Mouse (Mus musculus) lung, embryonic 14.5 days (tissue): ENCODE results near the gene Bex1. TPM values are rescaled to one million over a fixed set of nuclear protein-coding genes. Genes with fewer than 3 reads are reported as not detected.
A peak's percentile ranks its signal among the peaks of the same experiment; 100 is the strongest.

ENCODE experiments used
- ATAC-seq: fragments of 200-750 bp; cut with Nextera tagmentation; 2 replicates; pipeline ENCODE4 v1.8.0; 2017; ENCODE audit warnings: mild to moderate bottlenecking, moderate TSS enrichment, moderate library complexity; ENCODE audit not compliant: insufficient read depth
- DNase-seq: peaks from one replicate; pipeline ENCODE4 v3.0.0-alpha.2; 2015
- H3K27ac ChIP-seq: fragments of 300-500 bp; sonication (generic); 2 replicates; pipeline ENCODE4 v1.5.1; 2014; ENCODE audit warnings: low read depth, mild to moderate bottlenecking, moderate library complexity
- H3K27me3 ChIP-seq: fragments of 300-500 bp; sonication (generic); 2 replicates; pipeline ENCODE4 v1.6.1; 2014; ENCODE audit warnings: low read length, control low read depth; ENCODE audit not compliant: insufficient read depth
- H3K36me3 ChIP-seq: fragments of 300-500 bp; sonication (generic); 2 replicates; pipeline ENCODE4 v1.6.1; 2014; ENCODE audit warnings: control low read depth; ENCODE audit not compliant: insufficient read depth
- H3K4me1 ChIP-seq: fragments of 300-500 bp; sonication (generic); 2 replicates; pipeline ENCODE4 v1.6.1; 2014; ENCODE audit warnings: antibody characterized with exemption, control low read depth; ENCODE audit not compliant: insufficient read depth
- H3K4me2 ChIP-seq: fragments of 300-500 bp; sonication (generic); 2 replicates; pipeline ENCODE4 v1.6.1; 2014; ENCODE audit warnings: mild to moderate bottlenecking
- H3K4me3 ChIP-seq: fragments of 300-500 bp; sonication (generic); 2 replicates; pipeline ENCODE4 v1.5.1; 2014; ENCODE audit warnings: low read depth, low read length
- H3K9ac ChIP-seq: fragments of 300-500 bp; sonication (generic); 2 replicates; pipeline ENCODE4 v1.6.1; 2014
- H3K9me3 ChIP-seq: fragments of 300-500 bp; sonication (generic); 2 replicates; pipeline ENCODE4 v1.6.1; 2016; ENCODE audit warnings: low read depth, low read length, control low read depth
- CTCF ChIP-seq: IDR thresholded peaks from 2 replicates; pipeline ENCODE4 v1.5.1; 2016; ENCODE audit warnings: antibody characterized with exemption, low read depth
- WGBS: fragments of 180-500 bp; shearing (Covaris S2); extraction: QIAGEN DNeasy Blood & Tissue Kit; methylation state at CpG from one replicate; pipeline ENCODE4 v1.1.7; 2014; 5-methylcytosine and 5-hydroxymethylcytosine counted together
- polyA plus RNA-seq: library from polyadenylated mRNA; unstranded; fragments of >200 nt; fragmentation: Nextera tagmentation; extraction: Ambion mirVana; gene quantifications from 2 replicates; pipeline ENCODE4 v1.2.1, GENCODE M21; 2014

Gene Bex1
- polyA plus RNA-seq, 1 experiment from 2014 or later: 85.9 TPM

GRCm38 (mm10) chrX:136243181-136243580, 27.9 kb upstream of the Bex1 start:
- Histone ChIP-seq H3K27ac (no peak overlapping the region), H3K4me3 (no peak overlapping the region), H3K4me1 (no peaks in the 10 kb centered on the region), H3K9me3 (no peaks in the 10 kb centered on the region), H3K27me3 (no peaks in the 10 kb centered on the region), H3K36me3 (0 out of 2 replicates have a peak, but pooled peaks cover 5% of the 10 kb centered on the region), H3K9ac (no peak overlapping the region), H3K4me2 (peak overlapping the region; percentile 52; the same call in 1 of the 2 replicates)
- DNase-seq (no peak), ATAC-seq (no peak)
- WGBS: 82% methylated on average over 2 of the region's 2 CpGs
- TF ChIP-seq CTCF: no peak

- Histone ChIP-seq H3K4me1 (no peaks in the 10 kb centered on the region), H3K4me2 (no peak overlapping the region), H3K27me3 (no peaks in the 10 kb centered on the region), H3K9ac (no peak overlapping the region), H3K27ac (no peak overlapping the region), H3K36me3 (no peaks in the 10 kb centered on the region), H3K4me3 (no peak overlapping the region), H3K9me3 (no peaks in the 10 kb centered on the region)
- ATAC-seq (no peak), DNase-seq (peak; percentile 68)
- peak; percentile 57 for TF ChIP-seq CTCF
- 47% methylated on average over 3 of the region's 3 CpGs for WGBS
These were observed 22.8 kb upstream of the Bex1 start for GRCm38 (mm10) chrX:136238118-136238517.

- WGBS: 21% methylated on average over 5 of the region's 5 CpGs
- TF ChIP-seq CTCF: no peak
- DNase-seq (peak; percentile 79), ATAC-seq (peak; percentile 62)
- Histone ChIP-seq H3K9me3 (no peaks in the 10 kb centered on the region), H3K36me3 (no peaks in the 10 kb centered on the region), H3K4me3 (no peak overlapping the region), H3K4me1 (no peaks in the 10 kb centered on the region), H3K4me2 (no peak overlapping the region), H3K9ac (no peak overlapping the region), H3K27ac (no peak overlapping the region), H3K27me3 (no peaks in the 10 kb centered on the region)
These were observed 12.5 kb upstream of the Bex1 start for GRCm38 (mm10) chrX:136227768-136228167.

- Histone ChIP-seq H3K9me3 (no peaks in the 10 kb centered on the region), H3K27ac (no peak overlapping the region), H3K9ac (no peak overlapping the region), H3K27me3 (no peaks in the 10 kb centered on the region), H3K36me3 (no peaks in the 10 kb centered on the region), H3K4me2 (no peak overlapping the region), H3K4me3 (no peak overlapping the region), H3K4me1 (no peaks in the 10 kb centered on the region)
- WGBS: 59% methylated on average over 6 of the region's 6 CpGs
- no peak for TF ChIP-seq CTCF
- DNase-seq (no peak), ATAC-seq (no peak)
These were observed 8.4 kb upstream of the Bex1 start for GRCm38 (mm10) chrX:136223714-136224113.

- no peak overlapping the region for H3K4me2 ChIP-seq
- ATAC-seq (no peak), DNase-seq (peak; percentile 5)
- H3K9ac ChIP-seq: no peak overlapping the region
- H3K9me3 ChIP-seq: no peaks in the 10 kb centered on the region
- no peak overlapping the region for H3K27ac ChIP-seq
- H3K36me3 ChIP-seq: no peaks in the 10 kb centered on the region
- H3K4me1 ChIP-seq: no peaks in the 10 kb centered on the region
- no peaks in the 10 kb centered on the region for H3K27me3 ChIP-seq
- 43% methylated on average over 1 of the region's 1 CpGs for WGBS
- H3K4me3 ChIP-seq: no peak overlapping the region
- TF ChIP-seq CTCF: no peak
These were observed 990 bp upstream of the Bex1 start for GRCm38 (mm10) chrX:136216303-136216702.

- Histone ChIP-seq H3K9ac (no peak overlapping the region), H3K27ac (no peak overlapping the region), H3K4me2 (no peak overlapping the region), H3K4me1 (no peaks in the 10 kb centered on the region), H3K4me3 (no peak overlapping the region), H3K36me3 (no peaks in the 10 kb centered on the region), H3K27me3 (no peaks in the 10 kb centered on the region), H3K9me3 (no peaks in the 10 kb centered on the region)
- DNase-seq (no peak), ATAC-seq (no peak)
- TF ChIP-seq CTCF: no peak
- WGBS: 52% methylated on average over 2 of the region's 2 CpGs
These were observed 1.9 kb downstream of the Bex1 start for GRCm38 (mm10) chrX:136213396-136213795.

- no peak overlapping the region for H3K27ac ChIP-seq
- WGBS: 62% methylated on average over 6 of the region's 6 CpGs
- no peaks in the 10 kb centered on the region for H3K36me3 ChIP-seq
- H3K4me2 ChIP-seq: no peak overlapping the region
- no peak for TF ChIP-seq CTCF
- no peaks in the 10 kb centered on the region for H3K9me3 ChIP-seq
- H3K4me1 ChIP-seq: no peaks in the 10 kb centered on the region
- DNase-seq: no peak
- ATAC-seq: no peak
- no peaks in the 10 kb centered on the region for H3K27me3 ChIP-seq
- no peak overlapping the region for H3K4me3 ChIP-seq
- no peak overlapping the region for H3K9ac ChIP-seq
These were observed 10.9 kb downstream of the Bex1 start for GRCm38 (mm10) chrX:136204406-136204805.

GRCm38 (mm10) chrX:136203664-136204066, 11.6 kb downstream of the Bex1 start, which contains the start of gene Tceal5:
Tceal5 (minus strand) TSS chrX:136203876.
- WGBS: 11% methylated on average over 9 of the region's 9 CpGs
- peak within 1 kb of the TSS; percentile 23; the same call in 1 of the 2 replicates for H3K9ac ChIP-seq
- ATAC-seq (peak; percentile 87), DNase-seq (peak; percentile 59)
- H3K9me3 ChIP-seq: no peaks in the 10 kb centered on the region
- peak within 1 kb of the TSS; percentile 10; the same call in 1 of the 2 replicates for H3K27ac ChIP-seq
- TF ChIP-seq CTCF: no peak
- H3K4me2 ChIP-seq: peak within 1 kb of the TSS; percentile 59
- no peaks in the 10 kb centered on the region for H3K36me3 ChIP-seq
- no peaks in the 10 kb centered on the region for H3K27me3 ChIP-seq
- H3K4me1 ChIP-seq: no peaks in the 10 kb centered on the region
- peak within 1 kb of the TSS; percentile 36 for H3K4me3 ChIP-seq
